Mouse (Mus musculus) CD4-positive, CD25-positive, alpha-beta regulatory T cell, adult 2 months (primary cell): Measurements from ENCODE around the gene Prdm5.

Experiments
- DNase-seq: peaks from one replicate; pipeline ENCODE4 v3.0.0-alpha.2; 2012; ENCODE audit warnings: low read depth, low spot score

The Prdm5 gene

GRCm38 (mm10) chr6:65778861-65779688, at the start of gene Prdm5:
Gene Prdm5 (plus strand): TSS chr6:65778988.
- DNase-seq = peak; percentile 44

GRCm38 (mm10) chr6:65739442-65739841, 39.3 kb upstream of the Prdm5 start:
- no peak for DNase-seq

GRCm38 (mm10) chr6:65743144-65743870, 35.5 kb upstream of the Prdm5 start:
- DNase-seq = no peak

GRCm38 (mm10) chr6:65743871-65744202, 35.0 kb upstream of the Prdm5 start:
- DNase-seq = no peak

GRCm38 (mm10) chr6:65758214-65758613, 20.6 kb upstream of the Prdm5 start:
- DNase-seq = no peak

GRCm38 (mm10) chr6:65759174-65759573, 19.6 kb upstream of the Prdm5 start:
- no peak for DNase-seq

GRCm38 (mm10) chr6:65760073-65760472, 18.7 kb upstream of the Prdm5 start:
- no peak for DNase-seq

- no peak for DNase-seq
These were observed 14.3 kb upstream of the Prdm5 start for GRCm38 (mm10) chr6:65764459-65764858.

- DNase-seq = peak; percentile 22
These were observed 13.7 kb upstream of the Prdm5 start for GRCm38 (mm10) chr6:65765057-65765456.

- no peak for DNase-seq
These were observed 12.9 kb upstream of the Prdm5 start for GRCm38 (mm10) chr6:65765752-65766397.

GRCm38 (mm10) chr6:65767911-65768310, 10.9 kb upstream of the Prdm5 start:
- DNase-seq = no peak

- DNase-seq = no peak
These were observed 5.2 kb upstream of the Prdm5 start for GRCm38 (mm10) chr6:65773566-65773965.

- DNase-seq = no peak
These were observed 973 bp downstream of the Prdm5 start for GRCm38 (mm10) chr6:65779689-65780233.

- no peak for DNase-seq
These were observed 2.7 kb downstream of the Prdm5 start for GRCm38 (mm10) chr6:65781441-65781840.

GRCm38 (mm10) chr6:65783670-65784069, 4.9 kb downstream of the Prdm5 start:
- DNase-seq = no peak

- no peak for DNase-seq
These were observed 14.1 kb downstream of the Prdm5 start for GRCm38 (mm10) chr6:65792923-65793322.

GRCm38 (mm10) chr6:65796552-65796951, 17.8 kb downstream of the Prdm5 start:
- no peak for DNase-seq

GRCm38 (mm10) chr6:65797276-65797675, 18.5 kb downstream of the Prdm5 start:
- DNase-seq = no peak

- DNase-seq = no peak
These were observed 19.6 kb downstream of the Prdm5 start for GRCm38 (mm10) chr6:65798390-65798789.

- DNase-seq = no peak
These were observed 32.9 kb downstream of the Prdm5 start for GRCm38 (mm10) chr6:65811685-65812084.

- DNase-seq = peak; percentile 18
These were observed 39.4 kb downstream of the Prdm5 start for GRCm38 (mm10) chr6:65818039-65818747.

- no peak for DNase-seq
These were observed 49.9 kb downstream of the Prdm5 start for GRCm38 (mm10) chr6:65828656-65829055.
